In the genomic region with DNA sequence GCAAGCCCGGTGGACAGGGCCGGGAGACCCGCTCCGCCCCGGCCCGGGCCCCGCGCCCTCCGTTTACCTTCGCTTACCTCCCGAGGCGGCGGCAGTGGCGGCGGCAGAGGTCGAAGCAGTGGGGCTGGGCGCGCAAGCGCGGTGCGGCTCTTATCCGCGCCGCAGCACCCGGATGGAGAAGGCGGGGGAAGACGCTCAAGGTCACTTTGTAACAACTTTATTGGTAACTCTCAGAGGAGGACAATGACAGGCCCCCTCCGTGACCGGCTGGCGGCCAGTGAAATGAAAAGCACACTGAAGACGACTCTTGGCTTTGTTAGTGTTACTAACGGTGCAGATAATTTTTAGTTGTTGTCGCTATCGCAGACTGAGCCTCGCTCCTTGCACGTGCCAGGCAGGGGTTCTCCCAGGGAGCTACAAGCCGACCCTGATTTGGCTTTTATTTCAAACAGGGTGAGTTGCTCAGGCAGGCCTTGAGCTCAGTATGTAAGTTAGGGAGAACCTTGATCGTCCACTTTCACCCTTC, we compare ENCODE assay signal across 8 mouse cellular contexts. TPM values are rescaled to one million over a fixed set of nuclear protein-coding genes. Genes with fewer than 3 reads are reported as not detected.
DNase-seq lines count a peak whose midpoint lies in the region; ATAC-seq lines count a peak whose summit lies in the region.

Gene Atp5g3, minus strand, starts transcription at position 152 of the 526 bp plus-strand sequence.

- ATAC-seq in hindbrain, embryonic 12.5 days (ENCODE audit: low FRiP score), result peak; percentile 96

- peak within 1 kb of the TSS; percentile 91 for H3K27ac ChIP-seq in hindbrain, embryonic 12.5 days

- WGBS in hindbrain, embryonic 12.5 days, result 1% methylated on average over 34 of the region's 38 CpGs

- H3K27me3 ChIP-seq in hindbrain, embryonic 12.5 days, result no peaks in the 10 kb centered on the region

- H3K36me3 ChIP-seq in hindbrain, embryonic 12.5 days, result peaks cover 28% of the 10 kb centered on the region

- peaks cover 7% of the 10 kb centered on the region; the same call in 1 of the 2 replicates for H3K4me1 ChIP-seq in hindbrain, embryonic 12.5 days

- peak within 1 kb of the TSS; percentile 97 for H3K4me3 ChIP-seq in hindbrain, embryonic 12.5 days

- peak within 1 kb of the TSS; percentile 98 for H3K9ac ChIP-seq in hindbrain, embryonic 12.5 days

- DNase-seq in Muller cell, postnatal 12 days (ENCODE audit: inconsistent ontology term), result peak; percentile 95
- peak; percentile 96 for DNase-seq in cerebellum, adult 9-11 months
- DNase-seq in frontal cortex, postnatal 10 days (ENCODE audit: low spot score in 2 of 2), result peak; percentile 90
- peak; percentile 92 for DNase-seq in layer of hippocampus, postnatal 14 days (ENCODE audit: low spot score in 2 of 2)
- DNase-seq in lung, postnatal 14 days, result peak; percentile 92
- peak; percentile 88 for DNase-seq in retina, adult 2 months (ENCODE audit: low read depth, low spot score)
- DNase-seq in thymus, postnatal 36 days, result peak; percentile 91 to 93

- H3K4me2 ChIP-seq in hindbrain, embryonic 12.5 days (replicated peaks), result peak within 1 kb of the TSS; percentile 87

- no peaks in the 10 kb centered on the region for H3K9me3 ChIP-seq in hindbrain, embryonic 12.5 days (replicated peaks)

RNA-seq across cellular contexts. Expression of gene Atp5g3, which starts in this region (rescaled TPM):
- 652 and 788 TPM in 2 replicates for polyA plus RNA-seq in hindbrain, embryonic 12.5 days (2016; fragmentation: Nextera tagmentation; extraction: Ambion mirVana)
- total RNA-seq in layer of hippocampus, postnatal 14 days (2021), result 100 to 1,000 TPM; 642 to 653 TPM

Comparison
In these comparisons a context has a peak if more than half of its experiments do, and no peak if none do; other contexts are left out.
1. Peak in every context shown above with its lines: DNase-seq, ATAC-seq, H3K4me3 ChIP-seq and H3K27ac ChIP-seq.